Mouse (Mus musculus) spleen, adult 2 months (tissue): ENCODE data around the gene Bcar3.

Source experiments
- CTCF ChIP-seq: fragments of 200-500 bp; IDR thresholded peaks from 2 replicates; pipeline ENCODE4 v1.5.1; 2011; ENCODE audit warnings: mild to moderate bottlenecking, inconsistent platforms; ENCODE audit not compliant: insufficient read depth, insufficient read length, insufficient replicate concordance; ENCODE audit errors: extremely low read depth
- POLR2A ChIP-seq: fragments of 200-500 bp; IDR thresholded peaks from 2 replicates; pipeline ENCODE4 v1.6.1; 2011; ENCODE audit warnings: low read depth, low read length, inconsistent platforms

- TF ChIP-seq CTCF (no peak), POLR2A (no peak)
Measured at GRCm38 (mm10) chr3:122448196-122448595, 154.3 kb downstream of the Bcar3 start.
